Mouse (Mus musculus) small intestine, adult 2 months (tissue): ENCODE measurements around the gene Zmat3. TPM values are rescaled to one million over a fixed set of nuclear protein-coding genes. Genes with fewer than 3 reads are reported as not detected.

Experiments
- H3K27ac ChIP-seq: fragments of 200-500 bp; 2 replicates; pipeline ENCODE4 v1.5.1; 2012; ENCODE audit warnings: low read depth, low read length, control low read depth, inconsistent platforms; ENCODE audit not compliant: insufficient read depth
- H3K27me3 ChIP-seq: fragments of 200-500 bp; 2 replicates; pipeline ENCODE4 v1.6.1; 2012; ENCODE audit warnings: mild to moderate bottlenecking, moderate library complexity, low read length, inconsistent platforms; ENCODE audit not compliant: control insufficient read depth, insufficient read depth
- H3K36me3 ChIP-seq: fragments of 200-500 bp; 2 replicates; pipeline ENCODE4 v1.6.1; 2012; ENCODE audit warnings: mild to moderate bottlenecking, low read length, control low read depth, inconsistent platforms; ENCODE audit not compliant: control insufficient read depth, insufficient read depth
- H3K4me1 ChIP-seq: fragments of 200-500 bp; 2 replicates; pipeline ENCODE4 v1.6.1; 2012; ENCODE audit warnings: low read length, inconsistent platforms, mixed read lengths; ENCODE audit not compliant: control insufficient read depth, insufficient read depth, insufficient read length
- H3K4me3 ChIP-seq: fragments of 200-500 bp; 2 replicates; pipeline ENCODE4 v1.5.1; 2012; ENCODE audit warnings: low read depth, mild to moderate bottlenecking, control low read depth, inconsistent platforms, low read length, moderate library complexity
- CTCF ChIP-seq: fragments of 200-500 bp; IDR thresholded peaks from 2 replicates; pipeline ENCODE4 v1.5.1; 2012; ENCODE audit warnings: low read depth, mild to moderate bottlenecking, control low read depth, inconsistent platforms, low read length, moderate library complexity, mixed read lengths; ENCODE audit not compliant: insufficient replicate concordance, insufficient read length; ENCODE audit errors: extremely low read depth
- POLR2A ChIP-seq: fragments of 200-500 bp; IDR thresholded peaks from 2 replicates; pipeline ENCODE4 v1.6.1; 2012; ENCODE audit warnings: low read depth, mild to moderate bottlenecking, control low read depth, inconsistent platforms, low read length, moderate library complexity
- WGBS: fragments of 180-500 bp; shearing (Covaris S2); methylation state at CpG from one replicate; pipeline ENCODE4 v1.1.7; 2018; 5-methylcytosine and 5-hydroxymethylcytosine counted together
- polyA plus RNA-seq: library from polyadenylated mRNA; depleted of rRNA; stranded (reverse); fragments of >200 nt; gene quantifications from 2 replicates; pipeline ENCODE4 v1.2.3, GENCODE M21; 2012; rRNA removed

Gene Zmat3
- 2.9 and 4.7 TPM in 2 replicates for polyA plus RNA-seq

DNA sequence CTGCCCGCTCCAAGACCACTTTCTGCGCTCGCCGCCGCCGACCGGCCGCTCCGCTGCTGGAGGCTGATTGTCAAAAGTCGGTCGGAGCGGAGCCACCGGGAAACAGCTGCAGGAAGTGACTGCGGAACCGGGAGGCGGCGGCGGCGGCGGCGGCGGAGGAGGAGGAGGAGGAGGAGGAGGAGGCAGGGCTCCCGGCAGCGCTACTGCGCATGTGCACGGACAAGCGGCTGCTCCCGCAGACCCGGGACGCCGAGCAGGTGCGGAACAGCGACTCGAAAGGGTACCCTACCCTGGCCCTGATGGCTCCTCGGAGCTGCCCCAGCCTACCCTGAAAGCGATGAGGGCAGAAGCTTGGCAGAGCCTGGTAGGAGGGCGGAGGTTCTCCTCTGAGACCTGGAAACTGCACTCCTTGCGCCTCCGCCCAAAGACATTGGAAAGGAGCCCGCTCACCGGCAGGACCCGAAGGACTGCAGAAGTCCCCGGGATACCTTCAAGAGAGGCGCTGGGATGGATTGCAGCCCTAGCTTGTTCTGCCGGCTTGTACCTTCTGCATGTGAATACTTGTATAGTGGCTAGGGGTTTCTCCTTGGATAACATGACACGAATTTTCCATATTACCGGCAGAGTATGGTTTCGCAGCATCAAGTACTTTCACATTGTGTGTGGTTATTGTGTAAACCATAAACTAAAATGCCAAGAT is at the start of gene Zmat3:
TSS of gene Zmat3 (minus strand) at position 469 of the 700 bp plus-strand sequence.
- 1% methylated on average over 39 of the region's 48 CpGs for WGBS
- Histone ChIP-seq H3K4me1 (no peaks in the 10 kb centered on the region), H3K4me3 (peak within 1 kb of the TSS; percentile 92), H3K27ac (peak within 1 kb of the TSS; percentile 48), H3K27me3 (no peaks in the 10 kb centered on the region), H3K36me3 (no peaks in the 10 kb centered on the region)
- peak; percentile 45; the same call in 1 of the 2 replicates for TF ChIP-seq POLR2A
- no peak for TF ChIP-seq CTCF

DNA sequence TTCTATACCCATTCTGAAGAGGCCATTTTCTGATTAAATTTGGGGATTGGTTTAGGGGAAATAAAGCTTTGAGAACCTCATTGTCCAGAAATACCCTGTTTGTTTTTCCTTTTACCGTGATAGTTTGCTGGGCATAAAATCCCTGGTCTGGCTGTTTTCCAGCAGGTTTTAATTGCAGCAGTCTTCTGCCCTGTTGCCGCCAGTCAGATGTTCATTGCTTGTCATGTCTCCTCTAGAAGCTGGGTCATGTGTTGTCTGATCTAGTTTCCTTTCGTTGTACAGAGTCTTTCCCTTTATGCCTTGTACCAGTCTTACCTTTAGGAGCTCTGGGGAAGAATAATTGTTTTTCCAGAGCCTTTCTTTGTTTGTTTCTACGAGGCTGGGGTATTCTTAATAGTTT is 48.6 kb upstream of the Zmat3 start:
- H3K4me3 ChIP-seq, result no peak overlapping the region
- H3K36me3 ChIP-seq, result no peaks in the 10 kb centered on the region
- peaks cover 13% of the 10 kb centered on the region for H3K4me1 ChIP-seq
- H3K27ac ChIP-seq, result no peak overlapping the region
- no peaks in the 10 kb centered on the region for H3K27me3 ChIP-seq
- WGBS, result 31% methylated on average over 4 of the region's 4 CpGs
- TF ChIP-seq CTCF, result no peak
- TF ChIP-seq POLR2A, result no peak

DNA sequence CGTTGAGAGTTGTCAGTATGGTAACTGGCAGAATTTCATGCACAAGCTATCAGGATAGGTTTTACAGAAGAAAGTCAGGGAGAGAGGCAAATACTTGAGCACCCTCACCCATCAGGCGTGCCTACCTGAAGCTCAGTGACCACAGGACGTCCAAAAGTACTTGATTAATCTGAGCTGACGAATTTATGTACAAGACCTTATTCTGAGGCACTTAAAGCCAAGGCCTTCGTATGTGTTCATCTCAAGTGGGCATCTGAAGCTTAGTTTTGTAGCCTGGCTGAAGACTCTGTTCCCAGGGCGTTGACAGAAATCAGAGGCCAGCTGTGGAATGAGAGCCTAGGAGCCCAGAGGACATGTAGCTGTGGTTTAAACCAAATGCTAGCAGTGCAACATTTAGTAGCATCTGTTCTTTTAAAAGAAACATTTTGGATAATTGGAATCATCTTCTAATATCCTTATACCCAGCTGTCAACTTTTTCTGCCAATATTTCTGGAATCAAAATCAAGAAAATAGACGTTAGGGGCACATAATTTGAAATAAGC is 46.8 kb upstream of the Zmat3 start:
- Histone ChIP-seq H3K4me3 (no peak overlapping the region), H3K36me3 (no peaks in the 10 kb centered on the region), H3K4me1 (peaks cover 11% of the 10 kb centered on the region), H3K27ac (no peak overlapping the region), H3K27me3 (no peaks in the 10 kb centered on the region)
- 69% methylated on average over 7 of the region's 7 CpGs for WGBS
- no peak for TF ChIP-seq POLR2A
- no peak for TF ChIP-seq CTCF

DNA sequence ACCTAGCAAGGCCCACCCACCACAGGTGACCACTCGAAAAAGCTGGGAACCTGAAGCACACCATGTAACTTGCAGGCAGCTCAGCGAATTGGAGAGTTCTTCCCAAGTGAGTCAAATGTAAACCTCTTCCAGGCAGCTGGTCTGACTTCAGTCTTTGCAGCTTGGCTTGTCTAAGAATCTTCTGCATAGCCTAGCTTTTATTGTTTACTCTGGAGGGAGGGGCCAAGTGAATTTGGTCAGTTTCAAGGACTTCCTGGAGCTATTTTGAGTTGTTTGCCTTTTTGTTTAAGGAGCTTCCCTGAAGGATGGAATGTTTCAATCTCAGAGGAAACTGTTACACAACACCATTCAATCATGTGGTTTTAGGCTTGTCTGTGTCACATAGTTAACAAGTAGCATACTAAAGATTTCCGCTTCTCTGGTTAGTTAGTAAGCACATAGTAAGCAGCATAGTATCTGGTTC is 43.0 kb upstream of the Zmat3 start:
- Histone ChIP-seq H3K27me3 (no peaks in the 10 kb centered on the region), H3K27ac (no peak overlapping the region; the same call in 1 of the 2 replicates), H3K4me1 (peaks cover 9% of the 10 kb centered on the region; the same call in 1 of the 2 replicates), H3K4me3 (no peak overlapping the region), H3K36me3 (no peaks in the 10 kb centered on the region)
- 72% methylated on average over 3 of the region's 3 CpGs for WGBS
- no peak for TF ChIP-seq POLR2A

DNA sequence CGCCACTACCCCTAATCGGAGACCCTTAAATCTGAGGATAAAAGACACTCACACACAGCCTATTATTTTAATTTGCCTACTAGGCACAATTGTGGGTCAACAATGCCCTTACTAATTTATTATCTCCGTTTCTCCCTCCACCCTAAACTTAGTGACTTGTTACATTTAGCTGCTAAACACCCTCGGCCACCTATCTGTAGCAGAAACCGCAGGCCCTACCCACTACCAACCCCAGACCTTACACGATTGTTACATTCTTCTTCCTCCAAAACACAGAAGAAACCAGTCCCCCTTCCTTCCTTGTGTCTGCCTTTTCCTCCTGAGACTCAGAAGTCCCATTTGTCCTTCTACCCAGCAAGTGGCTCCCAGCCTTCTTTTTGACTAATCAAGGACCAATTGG is 41.0 kb upstream of the Zmat3 start:
- no peaks in the 10 kb centered on the region for H3K27me3 ChIP-seq
- H3K4me3 ChIP-seq, result no peak overlapping the region
- WGBS, result 84% methylated on average over 6 of the region's 6 CpGs
- H3K4me1 ChIP-seq, result peaks cover 9% of the 10 kb centered on the region; the same call in 1 of the 2 replicates
- H3K36me3 ChIP-seq, result no peaks in the 10 kb centered on the region
- no peak for TF ChIP-seq POLR2A
- TF ChIP-seq CTCF, result no peak
- H3K27ac ChIP-seq, result no peak overlapping the region

DNA sequence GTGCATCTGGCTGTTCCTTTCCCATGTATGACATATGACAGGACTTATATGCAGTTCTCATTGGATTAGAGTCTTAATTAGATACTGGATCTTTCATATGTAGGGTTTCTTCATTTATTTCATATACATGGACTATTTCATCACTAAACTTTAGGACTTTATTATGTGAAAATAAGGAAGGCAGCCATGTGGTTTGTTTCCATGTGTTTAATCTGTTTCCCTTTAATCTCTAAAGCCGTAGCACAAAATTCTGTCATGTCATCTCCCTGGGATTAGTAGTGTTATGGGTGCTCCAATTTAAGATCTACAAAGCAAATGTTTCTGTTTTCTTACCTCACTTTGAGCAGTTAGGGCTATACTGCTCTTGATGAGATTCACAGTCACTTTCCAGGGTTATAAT is 39.9 kb upstream of the Zmat3 start:
- H3K4me1 ChIP-seq, result peaks cover 9% of the 10 kb centered on the region; the same call in 1 of the 2 replicates
- TF ChIP-seq CTCF (no peak), POLR2A (no peak)
- no peaks in the 10 kb centered on the region for H3K27me3 ChIP-seq
- WGBS, result 73% methylated on average over 1 of the region's 1 CpGs
- H3K4me3 ChIP-seq, result no peak overlapping the region
- H3K36me3 ChIP-seq, result no peaks in the 10 kb centered on the region
- no peak overlapping the region for H3K27ac ChIP-seq

DNA sequence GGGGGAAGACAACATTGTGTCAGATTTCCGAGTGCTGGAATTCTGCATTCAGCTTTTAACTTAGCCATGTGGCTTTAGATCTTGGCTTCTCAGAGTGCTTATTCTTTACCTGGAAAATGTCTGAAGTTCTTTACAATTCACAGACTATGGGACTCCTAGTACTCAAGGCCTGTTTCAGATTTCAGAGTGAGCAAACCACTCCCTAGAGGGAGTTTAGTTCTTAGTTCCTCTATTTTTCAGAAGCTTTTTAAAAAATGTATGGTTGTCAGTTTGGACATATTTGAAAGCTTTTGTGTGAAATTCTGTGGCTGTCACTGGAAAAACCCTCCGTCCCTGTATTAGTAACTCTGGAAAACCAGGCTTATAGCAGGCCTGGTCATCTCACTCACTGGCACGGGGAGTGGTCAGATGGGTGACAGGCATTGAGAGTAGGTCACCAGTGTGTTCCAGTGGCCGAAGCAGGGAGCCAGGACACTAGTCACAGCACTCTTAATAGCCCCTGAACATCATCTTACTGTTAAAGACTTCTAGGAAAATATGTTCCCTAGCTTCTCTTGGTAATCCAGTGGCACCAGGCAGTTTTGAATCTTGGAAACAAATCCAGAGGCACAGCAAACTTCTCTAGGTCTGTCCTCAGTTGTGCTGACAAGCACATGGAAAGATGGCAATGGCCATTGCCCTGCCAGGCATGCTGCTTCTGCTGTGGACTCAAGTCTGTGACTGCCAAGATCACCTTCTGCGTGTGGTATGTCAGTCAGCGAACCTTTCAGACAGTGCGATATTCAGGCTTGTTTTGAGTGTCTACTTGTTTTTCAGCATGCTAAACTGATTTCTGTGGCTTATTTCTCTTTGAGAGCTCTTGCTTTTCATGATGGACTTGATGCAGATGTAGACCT is 37.4 kb upstream of the Zmat3 start:
- 73% methylated on average over 7 of the region's 7 CpGs for WGBS
- Histone ChIP-seq H3K36me3 (no peaks in the 10 kb centered on the region), H3K4me1 (peaks cover 15% of the 10 kb centered on the region), H3K4me3 (no peak overlapping the region), H3K27ac (no peak overlapping the region), H3K27me3 (no peaks in the 10 kb centered on the region)
- TF ChIP-seq CTCF, result no peak
- no peak for TF ChIP-seq POLR2A
